Mouse (Mus musculus): Measurements from ENCODE around the gene Amot.

- TF ChIP-seq POLR2A (IDR thresholded peaks at IDR 0.05; ENCODE audit: control insufficient read depth, extremely low read depth, insufficient read depth, low read length, poor library complexity) = no peak
- TF ChIP-seq CTCF (IDR thresholded peaks at IDR 0.05; ENCODE audit: borderline replicate concordance, control insufficient read depth, extremely low read depth, insufficient read depth, low read length, poor library complexity) = no peak
Measured at GRCm38 (mm10) chrX:145505457-145506201, 648 bp upstream of the Amot start.

All from thymus, adult 2 months (tissue).